Mouse (Mus musculus): ENCODE data around the gene Clec2l. TPM values are rescaled to one million over a fixed set of nuclear protein-coding genes. Genes with fewer than 3 reads are reported as not detected.

Clec2l gene
- 0.17 and 0.37 TPM in 2 replicates for polyA plus RNA-seq (2012)

DNA sequence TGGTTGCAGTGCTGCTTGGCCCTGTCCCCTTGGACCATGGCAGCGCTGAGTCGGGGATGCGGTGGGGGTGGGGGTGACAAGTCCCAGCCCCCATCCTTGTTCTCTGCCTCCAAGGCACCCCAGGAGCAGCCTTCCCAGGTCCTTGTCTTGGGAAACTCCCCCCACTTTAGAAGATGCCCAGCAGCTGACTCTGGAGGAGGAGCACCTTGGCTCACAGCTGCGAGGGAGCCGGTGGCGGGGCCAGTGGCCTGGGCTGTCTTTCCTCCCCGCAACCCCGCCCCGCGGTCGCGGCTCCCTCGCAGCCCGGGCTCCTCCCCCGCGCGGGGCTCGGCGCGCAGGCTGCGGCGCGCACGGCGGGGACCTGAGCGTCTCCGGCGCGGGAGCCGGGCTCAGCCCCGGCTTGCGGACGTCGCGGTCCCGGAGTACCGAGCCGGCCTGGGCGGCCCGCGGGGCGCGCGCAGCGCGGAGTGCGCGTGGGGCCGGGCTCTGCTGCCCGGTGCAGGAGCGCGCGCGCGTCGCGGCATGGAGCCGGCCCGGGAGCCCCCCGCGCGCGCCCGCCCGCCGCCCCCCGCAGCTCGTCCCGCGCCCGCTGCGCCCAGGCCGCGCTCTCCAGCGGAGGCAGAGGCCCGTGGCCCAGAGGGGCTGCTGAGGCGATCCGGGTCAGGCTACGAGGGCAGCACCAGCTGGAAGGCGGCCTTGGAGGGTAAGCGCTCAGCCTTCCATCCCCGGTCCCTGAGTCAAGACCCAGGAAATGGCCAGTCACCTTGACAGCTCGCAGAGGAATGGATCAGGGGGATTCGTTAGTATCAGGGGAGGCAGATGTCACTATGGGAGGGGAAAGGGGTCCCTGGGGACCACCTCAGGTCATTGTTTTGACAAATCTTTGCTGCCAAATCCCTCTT lies at the start of gene Clec2l:
Clec2l (plus strand) TSS at position 356 of the 902 bp plus-strand sequence.

DNA sequence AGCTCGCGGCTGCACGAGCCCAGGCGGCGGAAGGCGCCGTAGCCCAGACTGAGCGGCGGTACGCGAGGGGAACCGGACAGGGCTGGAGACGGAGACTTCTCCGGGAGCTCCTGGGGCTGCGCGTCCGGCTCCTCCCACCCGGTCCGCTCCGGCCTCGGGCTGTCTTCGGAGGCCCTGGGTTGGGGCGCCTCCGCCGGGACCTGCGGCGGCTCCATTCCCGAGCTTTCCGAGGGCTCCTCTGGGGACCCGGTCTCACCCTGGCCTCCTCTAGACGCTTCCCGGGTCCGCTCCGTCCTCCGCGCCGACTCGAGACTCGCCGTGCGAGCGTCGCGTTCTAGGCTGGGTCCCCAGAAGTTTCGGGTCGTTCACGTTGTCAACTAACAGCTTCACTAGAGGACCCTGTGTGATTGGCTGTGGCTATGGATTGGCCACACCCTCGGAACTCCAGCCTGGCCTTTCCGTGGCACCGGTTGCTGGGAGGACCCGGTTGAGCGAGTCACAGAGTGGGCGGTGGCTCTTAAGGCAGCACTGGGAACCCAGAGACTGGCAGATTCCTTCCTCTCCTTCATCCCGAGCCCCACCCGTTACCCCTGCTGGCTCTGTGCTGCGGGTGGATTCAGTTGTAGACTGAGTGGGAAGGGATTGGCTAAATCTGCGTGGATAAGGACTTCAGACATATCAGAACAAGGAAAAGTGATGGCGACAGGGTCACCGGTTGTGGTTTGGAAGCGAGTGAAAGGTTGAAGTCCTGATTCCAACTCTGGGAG lies 25.8 kb upstream of the Clec2l start, which contains the start of gene Klrg2:
Klrg2 (minus strand) TSS at position 391 of the 767 bp plus-strand sequence.

Other genes with a start within 250 kb of the Clec2l start
- 3.0 and 4.4 TPM in 2 replicates for gene Ubn2, start 229.1 kb upstream of the Clec2l start, polyA plus RNA-seq (2012)
- 202 and 217 TPM in 2 replicates for gene Fmc1, start 129.6 kb upstream of the Clec2l start, polyA plus RNA-seq (2012)
- 75.7 and 91.4 TPM in 2 replicates for gene Luc7l2, start 111.7 kb upstream of the Clec2l start, polyA plus RNA-seq (2012)
- 0.63 and 0.65 TPM in 2 replicates for gene Klrg2, start 25.8 kb upstream of the Clec2l start, polyA plus RNA-seq (2012)
- 7.4 and 11.6 TPM in 2 replicates for gene Tbxas1, start 212.3 kb downstream of the Clec2l start, polyA plus RNA-seq (2012)
- 29.4 and 35.3 TPM in 2 replicates for gene Hipk2, start 213.1 kb downstream of the Clec2l start, polyA plus RNA-seq (2012)

Measured in megakaryocyte-erythroid progenitor cell, adult 5 weeks (primary cell).